Mouse (Mus musculus) adrenal gland (tissue): Measurements from ENCODE around the gene Gja4.

Experiments
- intact Hi-C: fragments of 180-260 bp; cut with DNase I; formaldehyde crosslinking; loops from one replicate; pipeline ENCODE4 v1.15.1; 2025
- long read RNA-seq, 2 experiments: library from polyadenylated mRNA; unstranded; transcript quantifications; one replicate each; pipeline ENCODE4 v2.0.0; 2020; ENCODE audit warnings: borderline replicate concordance in 1 of 2; ENCODE audit not compliant: insufficient replicate concordance in 1 of 2

Gja4 gene
- long read RNA-seq, experiment 1, partial matches to known transcripts: 0 of 3 reads
- long read RNA-seq, experiment 1, other reads (novel, unspliced or antisense): 0 of 3 reads
- long read RNA-seq, experiment 2, transcript Gja4-201 (2 exons, 1,685 nt): major isoform, 11 of 12 reads
- long read RNA-seq, experiment 2, partial matches to known transcripts: 1 of 12 reads
- long read RNA-seq, experiment 2, other reads (novel, unspliced or antisense): 0 of 12 reads

GRCm38 (mm10) chr4:127313861-127314260 lies at the start of gene Gja4:
Gja4 (minus strand) TSS chr4:127314039.
- intact Hi-C loops: no loop called here

- intact Hi-C loops: loop anchor here (10.0 kb wide), 2 partner anchors 451 to 1181 kb away; no protein-coding TSS in a partner anchor
These were observed 49.5 kb upstream of the Gja4 start for GRCm38 (mm10) chr4:127363331-127363730.

GRCm38 (mm10) chr4:127362520-127362919 lies 48.7 kb upstream of the Gja4 start:
- intact Hi-C loops: loop anchor here (10.0 kb wide), 2 partner anchors 452 to 1182 kb away; no protein-coding TSS in a partner anchor

GRCm38 (mm10) chr4:127358018-127358417 lies 44.2 kb upstream of the Gja4 start, which contains the start of gene Gjb5:
Gjb5 (minus strand) TSS chr4:127358181.
- intact Hi-C loops: no loop called here

GRCm38 (mm10) chr4:127354506-127355485 lies 41.0 kb upstream of the Gja4 start:
- intact Hi-C loops: no loop called here

GRCm38 (mm10) chr4:127353951-127354438 lies 40.2 kb upstream of the Gja4 start, which contains the start of gene Gjb4:
Gjb4 (minus strand) TSS chr4:127354081.
- intact Hi-C loops: no loop called here

- intact Hi-C loops: no loop called here
These were observed 38.8 kb upstream of the Gja4 start for GRCm38 (mm10) chr4:127352594-127352993.

- intact Hi-C loops: no loop called here
These were observed 35.9 kb upstream of the Gja4 start for GRCm38 (mm10) chr4:127349560-127350300.

GRCm38 (mm10) chr4:127345000-127345399 lies 31.2 kb upstream of the Gja4 start:
- intact Hi-C loops: no loop called here

GRCm38 (mm10) chr4:127341372-127341771 lies 27.5 kb upstream of the Gja4 start:
- intact Hi-C loops: no loop called here

- intact Hi-C loops: no loop called here
These were observed 23.8 kb upstream of the Gja4 start for GRCm38 (mm10) chr4:127337668-127338067.

- intact Hi-C loops: no loop called here
These were observed 21.1 kb upstream of the Gja4 start for GRCm38 (mm10) chr4:127334870-127335504.

- intact Hi-C loops: no loop called here
These were observed 17.3 kb upstream of the Gja4 start for GRCm38 (mm10) chr4:127331171-127331570.

GRCm38 (mm10) chr4:127330181-127331100 lies 16.6 kb upstream of the Gja4 start, which contains the start of gene Gjb3:
Gjb3 (minus strand) TSS chr4:127330844.
- intact Hi-C loops: no loop called here

- intact Hi-C loops: no loop called here
These were observed 15.9 kb upstream of the Gja4 start for GRCm38 (mm10) chr4:127329751-127330150.

- intact Hi-C loops: no loop called here
These were observed 15.2 kb upstream of the Gja4 start for GRCm38 (mm10) chr4:127329046-127329445.

GRCm38 (mm10) chr4:127328378-127328777 lies 14.5 kb upstream of the Gja4 start:
- intact Hi-C loops: no loop called here

GRCm38 (mm10) chr4:127327749-127328148 lies 13.9 kb upstream of the Gja4 start:
- intact Hi-C loops: no loop called here

GRCm38 (mm10) chr4:127327258-127327657 lies 13.4 kb upstream of the Gja4 start:
- intact Hi-C loops: no loop called here
